ENCODE assay signal across 8 mouse cellular contexts in genomic region chr1:52726371-52727055, GRCm38 (mm10). TPM values are rescaled to one million over a fixed set of nuclear protein-coding genes. Genes with fewer than 3 reads are reported as not detected.
DNase-seq lines count a peak whose midpoint lies in the region; ATAC-seq and TF ChIP-seq lines count a peak whose summit lies in the region.

No protein-coding gene starts in this region.

- H3K27me3 ChIP-seq in heart, embryonic 11.5 days (ENCODE audit: control insufficient read depth, insufficient read depth, low read length): peaks cover 5% of the 10 kb centered on the region; the same call in 1 of the 2 replicates
- no peaks in the 10 kb centered on the region for H3K27me3 ChIP-seq in midbrain, embryonic 15.5 days (replicated peaks)
- peaks cover 5% of the 10 kb centered on the region; the same call in 1 of the 2 replicates for H3K27me3 ChIP-seq in spleen, adult 2 months (ENCODE audit: control insufficient read depth, insufficient read depth, low read length)

- H3K9me3 ChIP-seq in heart, embryonic 11.5 days (replicated peaks; ENCODE audit: control insufficient read depth, low read length): no peaks in the 10 kb centered on the region
- H3K9me3 ChIP-seq in midbrain, embryonic 15.5 days: no peaks in the 10 kb centered on the region

- peak; percentile 59 for ATAC-seq in heart, embryonic 11.5 days (replicated peaks; ENCODE audit: insufficient number of reproducible peaks, low FRiP score, low TSS enrichment)
- ATAC-seq in midbrain, embryonic 15.5 days (replicated peaks): peak; percentile 91

- H3K9ac ChIP-seq in heart, embryonic 11.5 days (ENCODE audit: low read depth, low read length): peak overlapping the region; percentile 70
- H3K9ac ChIP-seq in midbrain, embryonic 15.5 days: peak overlapping the region; percentile 95

- no peaks in the 10 kb centered on the region for H3K4me1 ChIP-seq in embryonic fibroblast, embryonic 13.5 days (ENCODE audit: control insufficient read depth, insufficient read depth, low read length)
- no peaks in the 10 kb centered on the region for H3K4me1 ChIP-seq in heart, embryonic 11.5 days (ENCODE audit: control insufficient read depth, insufficient read depth, low read length)
- H3K4me1 ChIP-seq in midbrain, embryonic 15.5 days: peaks cover 22% of the 10 kb centered on the region
- peaks cover 5% of the 10 kb centered on the region; the same call in 1 of the 2 replicates for H3K4me1 ChIP-seq in spleen, adult 2 months (ENCODE audit: control insufficient read depth, insufficient read depth, insufficient read length)

- under 1% methylated on average over 50 of the region's 56 CpGs for WGBS in heart, embryonic 11.5 days (ENCODE audit: insufficient replicate concordance)
- WGBS in midbrain, embryonic 15.5 days: under 1% methylated on average over 48 of the region's 56 CpGs
- WGBS in spleen, adult 2 months: 2% methylated on average over 53 of the region's 56 CpGs

- H3K27ac ChIP-seq in embryonic fibroblast, embryonic 13.5 days (ENCODE audit: insufficient read depth, low read length): no peak overlapping the region
- no peak overlapping the region for H3K27ac ChIP-seq in heart, embryonic 11.5 days (ENCODE audit: low read depth, low read length)
- H3K27ac ChIP-seq in midbrain, embryonic 15.5 days: peak overlapping the region; percentile 96
- H3K27ac ChIP-seq in spleen, adult 2 months (ENCODE audit: insufficient read depth, low read length): 0 out of 2 replicates have a peak overlapping the region, but pooled peaks have one; percentile 4

- H3K36me3 ChIP-seq in heart, embryonic 11.5 days (ENCODE audit: control insufficient read depth, insufficient read depth, low read length): no peaks in the 10 kb centered on the region
- no peaks in the 10 kb centered on the region for H3K36me3 ChIP-seq in midbrain, embryonic 15.5 days (replicated peaks)
- no peaks in the 10 kb centered on the region for H3K36me3 ChIP-seq in spleen, adult 2 months (ENCODE audit: control insufficient read depth, insufficient read depth, low read length)

- peak overlapping the region; percentile 58 for H3K4me3 ChIP-seq in embryonic fibroblast, embryonic 13.5 days (ENCODE audit: insufficient read depth, low read length)
- H3K4me3 ChIP-seq in heart, embryonic 11.5 days (ENCODE audit: low read depth, low read length): peak overlapping the region; percentile 75
- peak overlapping the region; percentile 97 for H3K4me3 ChIP-seq in midbrain, embryonic 15.5 days
- H3K4me3 ChIP-seq in spleen, adult 2 months (ENCODE audit: extremely low read depth, insufficient read depth, insufficient read length): peak overlapping the region; percentile 92

- TF ChIP-seq CTCF in embryonic fibroblast, embryonic 13.5 days (IDR thresholded peaks at IDR 0.05; ENCODE audit: borderline replicate concordance, insufficient read depth, low read length): no peak
- no peak for TF ChIP-seq CTCF in spleen, adult 2 months (IDR thresholded peaks at IDR 0.05; ENCODE audit: extremely low read depth, insufficient read depth, insufficient read length, insufficient replicate concordance)

- peak overlapping the region; percentile 77 for H3K4me2 ChIP-seq in heart, embryonic 11.5 days
- peak overlapping the region; percentile 67 for H3K4me2 ChIP-seq in midbrain, embryonic 15.5 days

- TF ChIP-seq POLR2A in embryonic fibroblast, embryonic 13.5 days (IDR thresholded peaks at IDR 0.05; ENCODE audit: low read depth, low read length): no peak
- TF ChIP-seq POLR2A in spleen, adult 2 months (IDR thresholded peaks at IDR 0.05; ENCODE audit: low read depth, low read length): no peak

- peak; percentile 39 for DNase-seq in 416B (ENCODE audit: low read depth)
- DNase-seq in adrenal gland, postnatal 25 days: peak; percentile 56
- peak; percentile 31 for DNase-seq in kidney, adult 9 months
- peak; percentile 26 for DNase-seq in liver
- peak in 1 of 2 experiments; percentile 27 for DNase-seq in spleen, adult 2 months (ENCODE audit: low read depth in 1 of 2, low spot score in 2 of 2)

RNA-seq across cellular contexts. Expression of gene Mfsd6, which starts 0.7 kb away (rescaled TPM):
- total RNA-seq in adrenal gland, postnatal 25 days (2021): 18.2 and 21.1 TPM in 2 replicates
- 2.1 and 2.8 TPM in 2 replicates for polyA plus RNA-seq in embryonic fibroblast, embryonic 13.5 days (2011; ENCODE audit: insufficient read length, low read depth, missing spikeins)
- polyA plus RNA-seq in heart, embryonic 11.5 days (2014; fragmentation: Nextera tagmentation; extraction: Ambion mirVana): 2.3 and 4.8 TPM in 2 replicates
- polyA plus RNA-seq in midbrain, embryonic 15.5 days (2015; fragmentation: Nextera tagmentation; extraction: Ambion mirVana): 11.6 TPM in 2 replicates
- polyA plus RNA-seq in spleen, adult 2 months (2012; rRNA removed): 3.7 and 4.5 TPM in 2 replicates

Comparison
In these comparisons a context has a peak if more than half of its experiments do, and no peak if none do; other contexts are left out.
1. H3K27ac ChIP-seq: peak in midbrain, embryonic 15.5 days (single experiment) and spleen, adult 2 months (single experiment); none in embryonic fibroblast, embryonic 13.5 days (single experiment) and heart, embryonic 11.5 days (single experiment).
2. Peak in every context shown above with its lines, with median percentiles within 50 percentile points of each other: H3K4me3 ChIP-seq.